ENCODE assay signal across 19 mouse cellular contexts in the genomic region with DNA sequence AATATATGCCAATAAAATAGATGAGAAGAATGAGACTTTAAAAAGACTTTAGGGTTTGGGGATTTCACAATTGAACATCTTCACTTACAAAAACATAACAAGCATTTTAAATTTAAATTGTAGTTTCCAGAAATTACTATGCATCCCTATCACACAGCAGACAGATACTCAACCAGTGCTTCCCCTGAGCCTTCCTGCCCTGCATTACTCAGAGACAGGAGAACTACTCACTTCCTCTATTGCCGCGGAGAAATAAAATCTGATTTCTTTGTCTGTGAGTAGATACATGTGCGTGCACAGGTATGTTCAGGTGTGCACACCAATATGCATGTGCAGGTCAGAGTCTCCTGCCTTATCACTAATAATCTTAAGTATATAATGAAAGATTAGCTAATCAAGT. TPM values are rescaled to one million over a fixed set of nuclear protein-coding genes. Genes with fewer than 3 reads are reported as not detected.
DNase-seq lines count a peak whose midpoint lies in the region; ATAC-seq lines count a peak whose summit lies in the region.
"Had no signal": no experiment of that assay in that cellular context is flagged by ENCODE, and none has a peak within 500 bp of the region (broad histone marks: within the 10 kb centered on the region; RNA-seq: fewer than 3 reads in every experiment).

No protein-coding gene starts in this region.

- H3K4me2 ChIP-seq in hindbrain, embryonic 15.5 days = peak overlapping the region; percentile 58
- no peak overlapping the region for H3K4me2 ChIP-seq in hindbrain, embryonic 12.5 days (replicated peaks)
- peak overlapping the region; percentile 26; the same call in 1 of the 2 replicates for H3K4me2 ChIP-seq in neural tube, embryonic 14.5 days (ENCODE audit: low read depth, low read length)
- H3K4me2 ChIP-seq: embryonic facial prominence, embryonic 12.5 days; heart, embryonic 13.5 days had no signal

- H3K9ac ChIP-seq in hindbrain, embryonic 15.5 days = 0 out of 2 replicates have a peak overlapping the region, but pooled peaks have one; percentile 10
- no peak overlapping the region for H3K9ac ChIP-seq in hindbrain, embryonic 12.5 days
- no peak overlapping the region for H3K9ac ChIP-seq in neural tube, embryonic 14.5 days (replicated peaks; ENCODE audit: low read depth, low read length)
- H3K9ac ChIP-seq: embryonic facial prominence, embryonic 12.5 days; heart, embryonic 13.5 days; liver, embryonic 14.5 days had no signal

- H3K27me3 ChIP-seq in hindbrain, embryonic 15.5 days = no peaks in the 10 kb centered on the region
- H3K27me3 ChIP-seq in hindbrain, embryonic 12.5 days = no peaks in the 10 kb centered on the region
- H3K27me3 ChIP-seq in neural tube, embryonic 14.5 days (ENCODE audit: control insufficient read depth, insufficient read depth, low read length) = no peaks in the 10 kb centered on the region
- H3K27me3 ChIP-seq: embryonic facial prominence, embryonic 12.5 days had no signal

- H3K9me3 ChIP-seq in hindbrain, embryonic 15.5 days = no peaks in the 10 kb centered on the region
- H3K9me3 ChIP-seq in hindbrain, embryonic 12.5 days (replicated peaks) = no peaks in the 10 kb centered on the region
- no peaks in the 10 kb centered on the region for H3K9me3 ChIP-seq in neural tube, embryonic 14.5 days (ENCODE audit: control insufficient read depth, low read length)
- H3K9me3 ChIP-seq: embryonic facial prominence, embryonic 12.5 days; heart, embryonic 13.5 days had no signal

- no peaks in the 10 kb centered on the region for H3K4me1 ChIP-seq in hindbrain, embryonic 15.5 days (replicated peaks)
- H3K4me1 ChIP-seq in hindbrain, embryonic 12.5 days = no peaks in the 10 kb centered on the region
- H3K4me1 ChIP-seq in neural tube, embryonic 14.5 days (ENCODE audit: control insufficient read depth, insufficient read depth, low read length) = no peaks in the 10 kb centered on the region
- H3K4me1 ChIP-seq: embryonic facial prominence, embryonic 12.5 days; heart, embryonic 13.5 days had no signal

- no peak overlapping the region for H3K27ac ChIP-seq in hindbrain, embryonic 15.5 days (replicated peaks)
- no peak overlapping the region for H3K27ac ChIP-seq in hindbrain, embryonic 12.5 days
- no peak overlapping the region for H3K27ac ChIP-seq in neural tube, embryonic 14.5 days (ENCODE audit: low read depth, low read length)
- H3K27ac ChIP-seq: embryonic facial prominence, embryonic 12.5 days; heart, embryonic 13.5 days; liver, embryonic 14.5 days; stomach, postnatal 0 days had no signal

- DNase-seq in CD4-positive, CD25-positive, alpha-beta regulatory T cell, adult 2 months (ENCODE audit: low read depth, low spot score) = peak; percentile 6
- no peak for DNase-seq in right cerebral cortex, postnatal 25 days
- DNase-seq: cerebellum, postnatal 36 days; gastrocnemius, postnatal 36 days; kidney, adult 9 months; right cerebral cortex, adult 18-20 months; spleen, adult 18-20 months; thymus, postnatal 25 days had no signal

- 69% methylated on average over 3 of the region's 3 CpGs for WGBS in hindbrain, embryonic 15.5 days
- 86% methylated on average over 3 of the region's 3 CpGs for WGBS in hindbrain, embryonic 12.5 days
- WGBS in neural tube, embryonic 14.5 days = 92% methylated on average over 3 of the region's 3 CpGs

- H3K36me3 ChIP-seq in hindbrain, embryonic 15.5 days = no peaks in the 10 kb centered on the region
- no peaks in the 10 kb centered on the region for H3K36me3 ChIP-seq in hindbrain, embryonic 12.5 days
- no peaks in the 10 kb centered on the region for H3K36me3 ChIP-seq in neural tube, embryonic 14.5 days (ENCODE audit: control insufficient read depth, insufficient read depth, low read length)
- H3K36me3 ChIP-seq: embryonic facial prominence, embryonic 12.5 days; heart, embryonic 13.5 days had no signal

- H3K4me3 ChIP-seq in hindbrain, embryonic 15.5 days = peak overlapping the region; percentile 69
- no peak overlapping the region for H3K4me3 ChIP-seq in hindbrain, embryonic 12.5 days
- H3K4me3 ChIP-seq in neural tube, embryonic 14.5 days (ENCODE audit: low read depth, low read length) = peak overlapping the region; percentile 56; the same call in 1 of the 2 replicates
- H3K4me3 ChIP-seq: embryonic facial prominence, embryonic 12.5 days; heart, embryonic 13.5 days had no signal

- ATAC-seq in hindbrain, embryonic 15.5 days (ENCODE audit: low FRiP score, low read depth) = no peak
- ATAC-seq in hindbrain, embryonic 12.5 days (ENCODE audit: low FRiP score) = no peak
- peak; percentile 59 for ATAC-seq in granulocyte monocyte progenitor cell, adult 5-6 weeks (replicated peaks; ENCODE audit: poor library complexity, severe bottlenecking)
- ATAC-seq in neural tube, embryonic 14.5 days (ENCODE audit: low read depth) = no peak
- no peak for ATAC-seq in megakaryocyte-erythroid progenitor cell, adult 5-6 weeks (replicated peaks; ENCODE audit: low FRiP score, low TSS enrichment, poor library complexity, severe bottlenecking)
- ATAC-seq: activated CD4-positive, CD25-positive, alpha-beta regulatory T cell, adult 4 months; lung, postnatal 0 days had no signal

RNA-seq across cellular contexts. Expression of a gene that starts 2.9 kb away (rescaled TPM):
- 13.0 and 14.6 TPM in 2 replicates for polyA plus RNA-seq in hindbrain, embryonic 15.5 days (2015; fragmentation: Nextera tagmentation; extraction: Ambion mirVana)
- polyA plus RNA-seq in hindbrain, embryonic 12.5 days (2016; fragmentation: Nextera tagmentation; extraction: Ambion mirVana) = 2.5 and 4.0 TPM in 2 replicates
- 8.9 and 15.8 TPM in 2 replicates for total RNA-seq in granulocyte monocyte progenitor cell, adult 5-6 weeks (2014; fragmentation: Nextera tagmentation)
- total RNA-seq in granulocyte monocyte progenitor cell, adult 5-6 weeks (2017) = 4.4 and 8.0 TPM in 2 replicates
- 17.4 and 23.1 TPM in 2 replicates for polyA plus RNA-seq in neural tube, embryonic 14.5 days (2014; fragmentation: Nextera tagmentation; extraction: Ambion mirVana)
- 0.50 and 0.99 TPM in 2 replicates for total RNA-seq in megakaryocyte-erythroid progenitor cell, adult 5-6 weeks (2014; fragmentation: Nextera tagmentation)
- 2.3 and 2.4 TPM in 2 replicates for total RNA-seq in megakaryocyte-erythroid progenitor cell, adult 5-6 weeks (2017)
